Mouse (Mus musculus): ENCODE data around the gene Adgrl4. TPM values are rescaled to one million over a fixed set of nuclear protein-coding genes. Genes with fewer than 3 reads are reported as not detected.

Adgrl4 gene
- polyA plus RNA-seq, 1 experiment from 2014 or later = 25.0 TPM

- H3K27me3 ChIP-seq (ENCODE audit: control insufficient read depth, insufficient read depth, low read length) = no peaks in the 10 kb centered on the region; the same call in 1 of the 2 replicates
- no peak overlapping the region for H3K27ac ChIP-seq (ENCODE audit: low read depth, low read length)
- H3K9ac ChIP-seq (ENCODE audit: low read depth, low read length) = no peak overlapping the region
- no peak overlapping the region for H3K4me3 ChIP-seq (ENCODE audit: low read length)
- H3K36me3 ChIP-seq (ENCODE audit: control insufficient read depth, insufficient read depth, low read length) = no peaks in the 10 kb centered on the region
- no peak overlapping the region for H3K4me2 ChIP-seq (replicated peaks; ENCODE audit: low read depth, low read length)
- ATAC-seq (ENCODE audit: low FRiP score, low TSS enrichment) = peak; percentile 35; the same call in 1 of the 2 replicates
- no peaks in the 10 kb centered on the region for H3K4me1 ChIP-seq (ENCODE audit: control insufficient read depth, insufficient read depth, low read length)
- no peaks in the 10 kb centered on the region for H3K9me3 ChIP-seq (ENCODE audit: control insufficient read depth, low read length)
- 44% methylated on average over 2 of the region's 2 CpGs for WGBS
Observed at GRCm38 (mm10) chr3:151557125-151557524, 119.4 kb downstream of the Adgrl4 start.

- no peak overlapping the region for H3K4me2 ChIP-seq (replicated peaks; ENCODE audit: low read depth, low read length)
- H3K9me3 ChIP-seq (ENCODE audit: control insufficient read depth, low read length) = no peaks in the 10 kb centered on the region
- H3K9ac ChIP-seq (ENCODE audit: low read depth, low read length) = no peak overlapping the region
- no peaks in the 10 kb centered on the region for H3K4me1 ChIP-seq (ENCODE audit: control insufficient read depth, insufficient read depth, low read length)
- WGBS = 13% methylated on average over 5 of the region's 5 CpGs
- no peaks in the 10 kb centered on the region for H3K36me3 ChIP-seq (ENCODE audit: control insufficient read depth, insufficient read depth, low read length)
- no peak overlapping the region for H3K4me3 ChIP-seq (ENCODE audit: low read length)
- H3K27me3 ChIP-seq (ENCODE audit: control insufficient read depth, insufficient read depth, low read length) = no peaks in the 10 kb centered on the region; the same call in 1 of the 2 replicates
- no peak overlapping the region for H3K27ac ChIP-seq (ENCODE audit: low read depth, low read length)
- ATAC-seq (ENCODE audit: low FRiP score, low TSS enrichment) = peak; percentile 83; the same call in 1 of the 2 replicates
Observed at GRCm38 (mm10) chr3:151557607-151558006, 119.9 kb downstream of the Adgrl4 start.

GRCm38 (mm10) chr3:151558374-151558773, 120.7 kb downstream of the Adgrl4 start:
- 76% methylated on average over 4 of the region's 4 CpGs for WGBS
- Histone ChIP-seq H3K4me2 (replicated peaks; ENCODE audit: low read depth, low read length) (no peak overlapping the region), H3K9ac (ENCODE audit: low read depth, low read length) (no peak overlapping the region), H3K9me3 (ENCODE audit: control insufficient read depth, low read length) (no peaks in the 10 kb centered on the region), H3K27ac (ENCODE audit: low read depth, low read length) (no peak overlapping the region), H3K4me3 (ENCODE audit: low read length) (no peak overlapping the region), H3K36me3 (ENCODE audit: control insufficient read depth, insufficient read depth, low read length) (no peaks in the 10 kb centered on the region), H3K4me1 (ENCODE audit: control insufficient read depth, insufficient read depth, low read length) (no peaks in the 10 kb centered on the region), H3K27me3 (ENCODE audit: control insufficient read depth, insufficient read depth, low read length) (no peaks in the 10 kb centered on the region; the same call in 1 of the 2 replicates)
- no peak for ATAC-seq (ENCODE audit: low FRiP score, low TSS enrichment)

- no peak overlapping the region for H3K4me3 ChIP-seq (ENCODE audit: low read length)
- no peaks in the 10 kb centered on the region for H3K36me3 ChIP-seq (ENCODE audit: control insufficient read depth, insufficient read depth, low read length)
- ATAC-seq (ENCODE audit: low FRiP score, low TSS enrichment) = no peak
- no peak overlapping the region for H3K27ac ChIP-seq (ENCODE audit: low read depth, low read length)
- H3K9ac ChIP-seq (ENCODE audit: low read depth, low read length) = no peak overlapping the region
- H3K4me1 ChIP-seq (ENCODE audit: control insufficient read depth, insufficient read depth, low read length) = no peaks in the 10 kb centered on the region
- no peaks in the 10 kb centered on the region for H3K27me3 ChIP-seq (ENCODE audit: control insufficient read depth, insufficient read depth, low read length)
- 63% methylated on average over 16 of the region's 16 CpGs for WGBS
- no peak overlapping the region for H3K4me2 ChIP-seq (replicated peaks; ENCODE audit: low read depth, low read length)
- no peaks in the 10 kb centered on the region for H3K9me3 ChIP-seq (ENCODE audit: control insufficient read depth, low read length)
Observed at GRCm38 (mm10) chr3:151565664-151566621, 128.3 kb downstream of the Adgrl4 start.

- no peak overlapping the region for H3K4me2 ChIP-seq (replicated peaks; ENCODE audit: low read depth, low read length)
- no peak overlapping the region for H3K9ac ChIP-seq (ENCODE audit: low read depth, low read length)
- H3K36me3 ChIP-seq (ENCODE audit: control insufficient read depth, insufficient read depth, low read length) = no peaks in the 10 kb centered on the region
- H3K4me1 ChIP-seq (ENCODE audit: control insufficient read depth, insufficient read depth, low read length) = no peaks in the 10 kb centered on the region
- no peak overlapping the region for H3K4me3 ChIP-seq (ENCODE audit: low read length)
- no peaks in the 10 kb centered on the region for H3K27me3 ChIP-seq (ENCODE audit: control insufficient read depth, insufficient read depth, low read length)
- WGBS = 64% methylated on average over 5 of the region's 5 CpGs
- no peak overlapping the region for H3K27ac ChIP-seq (ENCODE audit: low read depth, low read length)
- ATAC-seq (ENCODE audit: low FRiP score, low TSS enrichment) = no peak
- no peaks in the 10 kb centered on the region for H3K9me3 ChIP-seq (ENCODE audit: control insufficient read depth, low read length)
Observed at GRCm38 (mm10) chr3:151566629-151567028, 128.9 kb downstream of the Adgrl4 start.

- H3K27me3 ChIP-seq (ENCODE audit: control insufficient read depth, insufficient read depth, low read length) = no peaks in the 10 kb centered on the region
- H3K36me3 ChIP-seq (ENCODE audit: control insufficient read depth, insufficient read depth, low read length) = no peaks in the 10 kb centered on the region
- H3K4me3 ChIP-seq (ENCODE audit: low read length) = no peak overlapping the region
- 41% methylated on average over 3 of the region's 3 CpGs for WGBS
- H3K9ac ChIP-seq (ENCODE audit: low read depth, low read length) = no peak overlapping the region
- H3K4me2 ChIP-seq (replicated peaks; ENCODE audit: low read depth, low read length) = no peak overlapping the region
- H3K27ac ChIP-seq (ENCODE audit: low read depth, low read length) = no peak overlapping the region
- H3K9me3 ChIP-seq (ENCODE audit: control insufficient read depth, low read length) = no peaks in the 10 kb centered on the region
- no peaks in the 10 kb centered on the region for H3K4me1 ChIP-seq (ENCODE audit: control insufficient read depth, insufficient read depth, low read length)
- ATAC-seq (ENCODE audit: low FRiP score, low TSS enrichment) = no peak
Observed at GRCm38 (mm10) chr3:151567541-151567940, 129.9 kb downstream of the Adgrl4 start.

- Histone ChIP-seq H3K9ac (ENCODE audit: low read depth, low read length) (no peak overlapping the region), H3K9me3 (ENCODE audit: control insufficient read depth, low read length) (no peaks in the 10 kb centered on the region), H3K4me2 (replicated peaks; ENCODE audit: low read depth, low read length) (no peak overlapping the region), H3K27me3 (ENCODE audit: control insufficient read depth, insufficient read depth, low read length) (no peaks in the 10 kb centered on the region), H3K4me1 (ENCODE audit: control insufficient read depth, insufficient read depth, low read length) (no peaks in the 10 kb centered on the region), H3K4me3 (ENCODE audit: low read length) (no peak overlapping the region), H3K27ac (ENCODE audit: low read depth, low read length) (no peak overlapping the region), H3K36me3 (ENCODE audit: control insufficient read depth, insufficient read depth, low read length) (no peaks in the 10 kb centered on the region)
- WGBS = 84% methylated on average over 5 of the region's 5 CpGs
- ATAC-seq (ENCODE audit: low FRiP score, low TSS enrichment) = no peak
Observed at GRCm38 (mm10) chr3:151572089-151572488, 134.4 kb downstream of the Adgrl4 start.

GRCm38 (mm10) chr3:151575292-151575691, 137.6 kb downstream of the Adgrl4 start:
- Histone ChIP-seq H3K36me3 (ENCODE audit: control insufficient read depth, insufficient read depth, low read length) (no peaks in the 10 kb centered on the region), H3K27me3 (ENCODE audit: control insufficient read depth, insufficient read depth, low read length) (no peaks in the 10 kb centered on the region), H3K9ac (ENCODE audit: low read depth, low read length) (no peak overlapping the region), H3K4me2 (replicated peaks; ENCODE audit: low read depth, low read length) (no peak overlapping the region), H3K4me1 (ENCODE audit: control insufficient read depth, insufficient read depth, low read length) (no peaks in the 10 kb centered on the region), H3K27ac (ENCODE audit: low read depth, low read length) (no peak overlapping the region), H3K4me3 (ENCODE audit: low read length) (no peak overlapping the region), H3K9me3 (ENCODE audit: control insufficient read depth, low read length) (no peaks in the 10 kb centered on the region)
- no peak for ATAC-seq (ENCODE audit: low FRiP score, low TSS enrichment)
- 89% methylated on average over 7 of the region's 7 CpGs for WGBS

- Histone ChIP-seq H3K9ac (ENCODE audit: low read depth, low read length) (no peak overlapping the region), H3K9me3 (ENCODE audit: control insufficient read depth, low read length) (no peaks in the 10 kb centered on the region), H3K4me3 (ENCODE audit: low read length) (no peak overlapping the region), H3K36me3 (ENCODE audit: control insufficient read depth, insufficient read depth, low read length) (no peaks in the 10 kb centered on the region), H3K27ac (ENCODE audit: low read depth, low read length) (no peak overlapping the region), H3K4me1 (ENCODE audit: control insufficient read depth, insufficient read depth, low read length) (no peaks in the 10 kb centered on the region), H3K4me2 (replicated peaks; ENCODE audit: low read depth, low read length) (no peak overlapping the region), H3K27me3 (ENCODE audit: control insufficient read depth, insufficient read depth, low read length) (no peaks in the 10 kb centered on the region)
- ATAC-seq (ENCODE audit: low FRiP score, low TSS enrichment) = no peak
- 87% methylated on average over 3 of the region's 3 CpGs for WGBS
Observed at GRCm38 (mm10) chr3:151576155-151576554, 138.5 kb downstream of the Adgrl4 start.

Measured in kidney, embryonic 14.5 days (tissue).